Mouse (Mus musculus): ENCODE data around the gene Tmem92. TPM values are rescaled to one million over a fixed set of nuclear protein-coding genes. Genes with fewer than 3 reads are reported as not detected.

Tmem92 gene
- polyA plus RNA-seq, 1 experiment from 2014 or later: not detected

DNA sequence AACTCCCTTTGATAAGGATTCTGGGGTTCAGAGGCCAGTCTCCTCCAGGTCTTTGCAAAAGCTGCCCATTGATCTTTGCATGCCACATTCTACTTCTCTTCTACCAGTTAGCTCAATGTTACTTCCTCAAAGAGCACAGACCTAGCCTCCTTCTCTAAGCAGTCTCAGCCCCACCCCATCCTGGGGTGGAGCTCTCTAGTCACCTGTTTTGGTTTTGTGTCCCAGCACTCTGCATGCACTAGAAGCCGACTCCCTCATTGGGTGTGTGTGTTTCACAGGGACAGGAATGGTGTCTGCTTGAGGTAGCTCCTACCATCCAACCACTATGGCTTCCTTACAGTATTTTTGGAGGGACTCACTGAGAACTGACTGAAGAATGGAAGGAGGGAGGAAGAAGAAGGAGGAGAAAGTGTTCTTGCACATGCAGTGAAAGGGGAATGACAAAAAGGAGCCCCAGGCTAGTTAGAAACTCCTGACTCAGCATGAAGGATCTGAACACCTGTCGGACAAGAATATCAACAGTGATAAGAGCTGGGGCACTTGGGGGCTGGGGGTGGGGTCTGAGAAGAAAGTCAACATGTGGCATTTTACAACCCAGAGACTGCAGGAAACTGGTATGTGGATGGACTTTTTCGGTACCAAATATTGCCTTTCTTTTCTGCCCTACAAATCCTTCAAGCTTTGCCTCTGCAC, 10.0 kb downstream of the Tmem92 start:
- DNase-seq (ENCODE audit: low spot score, missing footprints) (no peak), ATAC-seq (ENCODE audit: low FRiP score) (no peak)
- H3K27ac ChIP-seq (ENCODE audit: low read depth, low read length): no peak overlapping the region
- no peaks in the 10 kb centered on the region for H3K36me3 ChIP-seq (ENCODE audit: control insufficient read depth, insufficient read depth, low read length)
- H3K4me1 ChIP-seq (ENCODE audit: control insufficient read depth, insufficient read depth, low read length): no peaks in the 10 kb centered on the region
- no peak overlapping the region for H3K4me2 ChIP-seq
- no peak overlapping the region for H3K4me3 ChIP-seq (ENCODE audit: low read depth, low read length)
- H3K9ac ChIP-seq (ENCODE audit: low read length): no peak overlapping the region
- WGBS: 89% methylated on average over 3 of the region's 3 CpGs
- no peaks in the 10 kb centered on the region for H3K9me3 ChIP-seq (ENCODE audit: control insufficient read depth, low read length)
- H3K27me3 ChIP-seq (ENCODE audit: control insufficient read depth, insufficient read depth, low read length): no peaks in the 10 kb centered on the region

DNA sequence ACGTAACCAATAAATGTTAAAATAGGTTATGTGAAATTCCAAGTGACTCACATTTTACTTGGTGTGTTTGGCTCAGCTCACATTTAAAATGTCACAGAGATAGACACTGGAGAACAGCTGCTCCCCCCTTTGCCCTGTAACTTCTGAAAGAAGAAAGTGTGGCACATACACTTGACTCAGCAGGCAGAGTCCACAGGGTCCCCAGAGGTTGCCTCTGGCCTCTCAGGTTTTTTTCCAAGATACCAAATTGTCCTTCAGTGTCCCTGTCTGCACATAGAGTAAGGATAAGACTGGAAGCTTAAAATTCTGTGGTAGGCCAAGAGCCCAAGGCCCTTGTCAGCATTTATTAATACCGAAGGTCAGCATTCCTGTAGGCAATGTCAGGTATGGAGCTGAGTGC, 15.3 kb downstream of the Tmem92 start:
- DNase-seq (ENCODE audit: low spot score, missing footprints) (no peak), ATAC-seq (ENCODE audit: low FRiP score) (no peak)
- WGBS: 89% methylated on average over 2 of the region's 2 CpGs
- no peak overlapping the region for H3K4me3 ChIP-seq (ENCODE audit: low read depth, low read length)
- H3K36me3 ChIP-seq (ENCODE audit: control insufficient read depth, insufficient read depth, low read length): no peaks in the 10 kb centered on the region
- H3K9me3 ChIP-seq (ENCODE audit: control insufficient read depth, low read length): no peaks in the 10 kb centered on the region
- no peak overlapping the region for H3K4me2 ChIP-seq
- no peaks in the 10 kb centered on the region for H3K4me1 ChIP-seq (ENCODE audit: control insufficient read depth, insufficient read depth, low read length)
- H3K27ac ChIP-seq (ENCODE audit: low read depth, low read length): no peak overlapping the region
- H3K9ac ChIP-seq (ENCODE audit: low read length): no peak overlapping the region
- no peaks in the 10 kb centered on the region for H3K27me3 ChIP-seq (ENCODE audit: control insufficient read depth, insufficient read depth, low read length)

DNA sequence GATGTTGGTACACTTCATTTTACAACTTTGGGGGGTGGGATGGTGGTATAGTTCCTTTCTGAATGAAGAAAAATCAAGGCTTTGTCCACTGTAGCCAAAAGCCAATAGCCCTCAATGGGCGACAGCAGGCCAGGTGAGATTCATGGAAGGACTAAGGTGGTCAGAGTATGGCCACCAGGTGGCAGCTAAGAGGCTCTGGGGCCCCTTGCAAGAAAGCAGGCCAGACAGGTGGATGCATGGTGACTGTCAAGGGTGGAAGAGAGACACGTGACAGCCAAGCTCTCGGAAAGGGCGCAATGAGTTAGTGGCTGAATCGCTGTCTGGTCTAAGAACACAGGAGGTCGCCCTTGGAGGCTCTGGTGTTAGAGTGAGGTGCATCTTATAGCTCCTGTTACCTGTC, 19.7 kb downstream of the Tmem92 start:
- no peak overlapping the region for H3K4me3 ChIP-seq (ENCODE audit: low read depth, low read length)
- 39% methylated on average over 6 of the region's 6 CpGs for WGBS
- no peaks in the 10 kb centered on the region for H3K36me3 ChIP-seq (ENCODE audit: control insufficient read depth, insufficient read depth, low read length)
- no peaks in the 10 kb centered on the region for H3K9me3 ChIP-seq (ENCODE audit: control insufficient read depth, low read length)
- no peak for DNase-seq (ENCODE audit: low spot score, missing footprints)
- no peak overlapping the region for H3K4me2 ChIP-seq
- no peak for ATAC-seq (ENCODE audit: low FRiP score)
- H3K27me3 ChIP-seq (ENCODE audit: control insufficient read depth, insufficient read depth, low read length): no peaks in the 10 kb centered on the region
- H3K27ac ChIP-seq (ENCODE audit: low read depth, low read length): no peak overlapping the region
- H3K9ac ChIP-seq (ENCODE audit: low read length): no peak overlapping the region
- no peaks in the 10 kb centered on the region for H3K4me1 ChIP-seq (ENCODE audit: control insufficient read depth, insufficient read depth, low read length)

- Histone ChIP-seq H3K9ac (ENCODE audit: low read length) (no peak overlapping the region), H3K27me3 (ENCODE audit: control insufficient read depth, insufficient read depth, low read length) (no peaks in the 10 kb centered on the region), H3K9me3 (ENCODE audit: control insufficient read depth, low read length) (no peaks in the 10 kb centered on the region), H3K4me3 (ENCODE audit: low read depth, low read length) (no peak overlapping the region), H3K27ac (ENCODE audit: low read depth, low read length) (no peak overlapping the region), H3K4me1 (ENCODE audit: control insufficient read depth, insufficient read depth, low read length) (no peaks in the 10 kb centered on the region), H3K36me3 (ENCODE audit: control insufficient read depth, insufficient read depth, low read length) (no peaks in the 10 kb centered on the region), H3K4me2 (no peak overlapping the region)
- WGBS: 70% methylated on average over 1 of the region's 1 CpGs
- ATAC-seq (ENCODE audit: low FRiP score) (no peak), DNase-seq (ENCODE audit: low spot score, missing footprints) (no peak)
These were observed 20.2 kb downstream of the Tmem92 start for GRCm38 (mm10) chr11:94762281-94762680.

- Histone ChIP-seq H3K36me3 (ENCODE audit: control insufficient read depth, insufficient read depth, low read length) (no peaks in the 10 kb centered on the region), H3K27me3 (ENCODE audit: control insufficient read depth, insufficient read depth, low read length) (no peaks in the 10 kb centered on the region), H3K9ac (ENCODE audit: low read length) (no peak overlapping the region), H3K4me1 (ENCODE audit: control insufficient read depth, insufficient read depth, low read length) (no peaks in the 10 kb centered on the region), H3K4me3 (ENCODE audit: low read depth, low read length) (no peak overlapping the region), H3K27ac (ENCODE audit: low read depth, low read length) (no peak overlapping the region), H3K4me2 (no peak overlapping the region), H3K9me3 (ENCODE audit: control insufficient read depth, low read length) (no peaks in the 10 kb centered on the region)
- 76% methylated on average over 7 of the region's 7 CpGs for WGBS
- ATAC-seq (ENCODE audit: low FRiP score): no peak
- no peak for DNase-seq (ENCODE audit: low spot score, missing footprints)
These were observed 21.7 kb downstream of the Tmem92 start for GRCm38 (mm10) chr11:94760799-94761198.

DNA sequence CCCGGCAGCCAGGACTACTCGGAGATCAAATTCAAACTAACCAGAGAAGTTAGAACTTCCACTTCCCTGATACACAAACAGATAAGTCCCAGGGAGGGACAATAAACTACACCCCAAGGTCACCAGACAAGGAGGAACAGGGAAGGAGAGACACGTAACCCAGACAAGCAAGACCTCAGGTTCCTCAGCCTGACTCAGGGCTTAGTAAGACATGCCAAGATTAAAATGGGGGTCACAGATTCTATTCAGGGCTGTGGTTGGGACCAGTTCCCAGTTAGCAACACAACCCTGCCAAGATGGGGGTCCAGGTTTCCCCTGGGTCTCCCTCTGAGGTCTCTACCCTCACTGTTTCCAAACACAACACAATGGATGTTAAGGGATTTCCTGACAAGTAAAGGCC, 22.1 kb downstream of the Tmem92 start:
- ATAC-seq (ENCODE audit: low FRiP score) (no peak), DNase-seq (ENCODE audit: low spot score, missing footprints) (no peak)
- Histone ChIP-seq H3K9ac (ENCODE audit: low read length) (no peak overlapping the region), H3K9me3 (ENCODE audit: control insufficient read depth, low read length) (no peaks in the 10 kb centered on the region), H3K36me3 (ENCODE audit: control insufficient read depth, insufficient read depth, low read length) (no peaks in the 10 kb centered on the region), H3K4me1 (ENCODE audit: control insufficient read depth, insufficient read depth, low read length) (no peaks in the 10 kb centered on the region), H3K27me3 (ENCODE audit: control insufficient read depth, insufficient read depth, low read length) (no peaks in the 10 kb centered on the region), H3K4me3 (ENCODE audit: low read depth, low read length) (no peak overlapping the region), H3K27ac (ENCODE audit: low read depth, low read length) (no peak overlapping the region), H3K4me2 (no peak overlapping the region)
- WGBS: 94% methylated on average over 3 of the region's 3 CpGs

- WGBS: 91% methylated on average over 6 of the region's 6 CpGs
- no peak overlapping the region for H3K4me3 ChIP-seq (ENCODE audit: low read depth, low read length)
- H3K9me3 ChIP-seq (ENCODE audit: control insufficient read depth, low read length): no peaks in the 10 kb centered on the region
- H3K9ac ChIP-seq (ENCODE audit: low read length): no peak overlapping the region
- H3K27me3 ChIP-seq (ENCODE audit: control insufficient read depth, insufficient read depth, low read length): no peaks in the 10 kb centered on the region
- no peak overlapping the region for H3K27ac ChIP-seq (ENCODE audit: low read depth, low read length)
- no peak overlapping the region for H3K4me2 ChIP-seq
- no peaks in the 10 kb centered on the region for H3K36me3 ChIP-seq (ENCODE audit: control insufficient read depth, insufficient read depth, low read length)
- ATAC-seq (ENCODE audit: low FRiP score): no peak
- no peak for DNase-seq (ENCODE audit: low spot score, missing footprints)
- H3K4me1 ChIP-seq (ENCODE audit: control insufficient read depth, insufficient read depth, low read length): no peaks in the 10 kb centered on the region
These were observed 22.6 kb downstream of the Tmem92 start for GRCm38 (mm10) chr11:94759916-94760315.

DNA sequence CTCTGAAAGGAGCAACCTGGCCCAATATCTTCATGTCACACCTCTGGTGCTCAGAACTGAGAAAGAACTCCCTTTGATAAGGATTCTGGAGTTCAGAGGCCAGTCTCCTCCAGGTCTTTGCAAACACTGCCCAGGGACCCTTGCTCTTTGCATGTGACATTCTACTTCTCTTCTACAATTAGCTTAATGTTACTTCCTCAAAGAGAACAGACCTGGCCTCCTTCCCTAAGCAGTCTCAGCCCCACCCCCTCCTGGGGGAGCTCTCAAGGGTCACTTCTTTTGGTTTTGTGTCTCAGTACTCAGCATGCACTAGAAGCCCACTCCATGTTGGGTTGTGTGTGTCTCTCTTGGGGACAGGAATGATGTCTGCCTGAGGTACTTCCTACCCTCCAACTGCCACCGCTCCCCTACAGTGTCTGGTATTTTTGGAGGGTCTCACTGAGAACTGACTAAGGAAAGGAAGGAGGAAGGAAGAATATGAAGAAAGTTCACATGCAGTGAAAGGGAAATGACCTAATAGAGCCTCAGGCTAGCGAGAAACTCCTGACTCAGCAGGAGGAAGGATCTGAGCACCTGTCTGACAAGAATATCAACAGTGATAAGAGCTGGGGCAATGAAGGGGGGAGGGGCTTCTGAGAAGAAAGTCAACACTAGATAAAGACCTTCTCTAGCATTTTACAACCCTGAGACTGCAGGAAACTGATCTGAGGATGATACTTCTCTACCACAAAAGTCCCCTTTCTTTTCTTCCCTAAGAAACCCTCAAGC, 29.4 kb downstream of the Tmem92 start:
- Histone ChIP-seq H3K9me3 (ENCODE audit: control insufficient read depth, low read length) (no peaks in the 10 kb centered on the region), H3K9ac (ENCODE audit: low read length) (no peak overlapping the region), H3K36me3 (ENCODE audit: control insufficient read depth, insufficient read depth, low read length) (no peaks in the 10 kb centered on the region), H3K27ac (ENCODE audit: low read depth, low read length) (no peak overlapping the region), H3K4me2 (no peak overlapping the region), H3K27me3 (ENCODE audit: control insufficient read depth, insufficient read depth, low read length) (no peaks in the 10 kb centered on the region), H3K4me1 (ENCODE audit: control insufficient read depth, insufficient read depth, low read length) (no peaks in the 10 kb centered on the region), H3K4me3 (ENCODE audit: low read depth, low read length) (no peak overlapping the region)
- DNase-seq (ENCODE audit: low spot score, missing footprints): no peak
- no peak for ATAC-seq (ENCODE audit: low FRiP score)
- 76% methylated on average over 2 of the region's 2 CpGs for WGBS

DNA sequence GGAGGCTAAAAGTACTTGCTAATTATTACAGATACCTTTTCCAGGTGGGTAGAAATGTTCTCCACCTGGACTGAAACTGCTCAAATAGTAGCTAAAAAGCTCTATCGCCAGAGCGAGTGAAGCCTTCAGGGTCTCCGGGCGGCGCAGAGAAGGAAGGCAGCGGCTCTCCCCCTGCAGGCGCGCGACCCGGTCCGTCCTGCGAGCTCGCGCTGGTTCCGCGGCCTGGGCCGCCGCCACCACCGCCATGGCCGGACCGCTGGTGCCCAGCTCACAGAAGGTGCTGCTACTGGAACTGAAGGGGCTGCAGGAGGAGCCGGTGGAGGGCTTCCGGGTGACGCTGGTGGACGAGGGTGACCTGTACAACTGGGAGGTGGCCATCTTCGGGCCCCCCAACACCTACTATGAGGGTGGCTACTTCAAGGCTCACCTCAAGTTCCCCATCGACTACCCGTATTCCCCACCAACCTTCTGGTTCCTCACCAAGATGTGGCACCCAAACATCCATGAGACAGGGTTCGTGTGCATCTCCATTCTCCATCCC, 40.7 kb downstream of the Tmem92 start, which contains the start of gene Cdc34b:
TSS of gene Cdc34b (plus strand) at position 51 of the 541 bp plus-strand sequence.
- H3K9ac ChIP-seq (ENCODE audit: low read length): no peak within 1 kb of the TSS
- H3K27me3 ChIP-seq (ENCODE audit: control insufficient read depth, insufficient read depth, low read length): no peaks in the 10 kb centered on the region
- H3K36me3 ChIP-seq (ENCODE audit: control insufficient read depth, insufficient read depth, low read length): no peaks in the 10 kb centered on the region
- ATAC-seq (ENCODE audit: low FRiP score) (no peak), DNase-seq (ENCODE audit: low spot score, missing footprints) (no peak)
- no peak within 1 kb of the TSS for H3K27ac ChIP-seq (ENCODE audit: low read depth, low read length)
- no peak within 1 kb of the TSS for H3K4me3 ChIP-seq (ENCODE audit: low read depth, low read length)
- H3K4me2 ChIP-seq: no peak within 1 kb of the TSS
- no peaks in the 10 kb centered on the region for H3K9me3 ChIP-seq (ENCODE audit: control insufficient read depth, low read length)
- H3K4me1 ChIP-seq (ENCODE audit: control insufficient read depth, insufficient read depth, low read length): no peaks in the 10 kb centered on the region
- WGBS: 82% methylated on average over 29 of the region's 29 CpGs

Data from midbrain, embryonic 11.5 days (tissue).